ENCODE assay signal across 8 mouse cellular contexts in genomic region chrX:73717667-73718066, GRCm38 (mm10). TPM values are rescaled to one million over a fixed set of nuclear protein-coding genes. Genes with fewer than 3 reads are reported as not detected.
DNase-seq lines count a peak whose midpoint lies in the region; ATAC-seq and TF ChIP-seq lines count a peak whose summit lies in the region.

No protein-coding gene starts in this region.

- H3K27me3 ChIP-seq in forebrain, embryonic 15.5 days: no peaks in the 10 kb centered on the region
- H3K27me3 ChIP-seq in hindbrain, embryonic 11.5 days (ENCODE audit: control insufficient read depth, insufficient read depth, low read length): no peaks in the 10 kb centered on the region
- H3K27me3 ChIP-seq in liver, embryonic 14.5 days (ENCODE audit: control insufficient read depth, insufficient read depth, low read length): no peaks in the 10 kb centered on the region
- H3K27me3 ChIP-seq in neural tube, embryonic 13.5 days: no peaks in the 10 kb centered on the region

- DNase-seq in CD4-positive helper T cell, adult 2 months (ENCODE audit: low read depth, low spot score): peak; percentile 34
- peak; percentile 9 to 32 for DNase-seq in adrenal gland, postnatal 36 days
- DNase-seq in hindbrain, embryonic 11.5 days (ENCODE audit: low spot score): no peak
- DNase-seq in liver, embryonic 14.5 days (ENCODE audit: low read depth in 3 of 3, low spot score in 3 of 3): no peak
- no peak for DNase-seq in right cerebral cortex, adult 18-20 months

- H3K4me2 ChIP-seq in forebrain, embryonic 15.5 days (replicated peaks): peak overlapping the region; percentile 64
- peak overlapping the region; percentile 54; the same call in 1 of the 2 replicates for H3K4me2 ChIP-seq in hindbrain, embryonic 11.5 days (replicated peaks; ENCODE audit: low read depth, low read length)
- H3K4me2 ChIP-seq in liver, embryonic 14.5 days (ENCODE audit: low read depth): peak overlapping the region; percentile 72
- H3K4me2 ChIP-seq in neural tube, embryonic 13.5 days: peak overlapping the region; percentile 68

- 0 out of 2 replicates have a peak overlapping the region, but pooled peaks have one; percentile 52 for H3K9ac ChIP-seq in forebrain, embryonic 15.5 days (replicated peaks)
- H3K9ac ChIP-seq in hindbrain, embryonic 11.5 days (ENCODE audit: low read depth, low read length): no peak overlapping the region; the same call in 1 of the 2 replicates
- peak overlapping the region; percentile 79 for H3K9ac ChIP-seq in liver, embryonic 14.5 days (replicated peaks)
- peak overlapping the region; percentile 67 for H3K9ac ChIP-seq in neural tube, embryonic 13.5 days

- WGBS in forebrain, embryonic 15.5 days: 71% methylated on average over 11 of the region's 11 CpGs
- 75% methylated on average over 11 of the region's 11 CpGs for WGBS in hindbrain, embryonic 11.5 days
- 43% methylated on average over 11 of the region's 11 CpGs for WGBS in liver, embryonic 14.5 days (ENCODE audit: insufficient replicate concordance)
- WGBS in neural tube, embryonic 13.5 days: 81% methylated on average over 11 of the region's 11 CpGs

- H3K27ac ChIP-seq in forebrain, embryonic 15.5 days (replicated peaks): no peak overlapping the region
- no peak overlapping the region for H3K27ac ChIP-seq in hindbrain, embryonic 11.5 days (ENCODE audit: low read depth, low read length)
- H3K27ac ChIP-seq in liver, embryonic 14.5 days: peak overlapping the region; percentile 18
- no peak overlapping the region for H3K27ac ChIP-seq in neural tube, embryonic 13.5 days (replicated peaks)

- ATAC-seq in forebrain, embryonic 15.5 days (replicated peaks): no peak
- ATAC-seq in hindbrain, embryonic 11.5 days (ENCODE audit: low FRiP score): no peak
- no peak for ATAC-seq in liver, embryonic 14.5 days (ENCODE audit: insufficient read depth)
- ATAC-seq in neural tube, embryonic 13.5 days (ENCODE audit: low read depth): no peak
- no peak for ATAC-seq in megakaryocyte-erythroid progenitor cell, adult 5-6 weeks (replicated peaks; ENCODE audit: low FRiP score, low TSS enrichment, poor library complexity, severe bottlenecking)

- H3K4me3 ChIP-seq in forebrain, embryonic 15.5 days: no peak overlapping the region
- H3K4me3 ChIP-seq in hindbrain, embryonic 11.5 days (ENCODE audit: low read depth, low read length): no peak overlapping the region; the same call in 1 of the 2 replicates
- H3K4me3 ChIP-seq in liver, embryonic 14.5 days (ENCODE audit: insufficient read depth in 1 of 2, low read depth in 2 of 2, low read length in 2 of 2): peak overlapping the region; percentile 70 to 71
- no peak overlapping the region for H3K4me3 ChIP-seq in neural tube, embryonic 13.5 days

- no peak for TF ChIP-seq EP300 in liver, embryonic 14.5 days (IDR thresholded peaks at IDR 0.05; ENCODE audit: low read depth)

- H3K9me3 ChIP-seq in forebrain, embryonic 15.5 days: no peaks in the 10 kb centered on the region
- no peaks in the 10 kb centered on the region for H3K9me3 ChIP-seq in hindbrain, embryonic 11.5 days (ENCODE audit: control insufficient read depth, low read length)
- no peaks in the 10 kb centered on the region for H3K9me3 ChIP-seq in liver, embryonic 14.5 days (ENCODE audit: control insufficient read depth, low read length)
- no peaks in the 10 kb centered on the region for H3K9me3 ChIP-seq in neural tube, embryonic 13.5 days

- TF ChIP-seq CTCF in liver, embryonic 14.5 days (IDR thresholded peaks at IDR 0.05; ENCODE audit: low read depth): peak; percentile 13; the same call in 1 of the 2 replicates

- no peaks in the 10 kb centered on the region for H3K36me3 ChIP-seq in forebrain, embryonic 15.5 days
- H3K36me3 ChIP-seq in hindbrain, embryonic 11.5 days (ENCODE audit: control insufficient read depth, insufficient read depth, low read length): no peaks in the 10 kb centered on the region
- H3K36me3 ChIP-seq in liver, embryonic 14.5 days (replicated peaks; ENCODE audit: control insufficient read depth, insufficient read depth, low read depth): no peaks in the 10 kb centered on the region
- 0 out of 2 replicates have a peak, but pooled peaks cover 8% of the 10 kb centered on the region for H3K36me3 ChIP-seq in neural tube, embryonic 13.5 days

- H3K4me1 ChIP-seq in forebrain, embryonic 15.5 days: peaks cover 37% of the 10 kb centered on the region
- H3K4me1 ChIP-seq in hindbrain, embryonic 11.5 days (replicated peaks; ENCODE audit: control insufficient read depth, insufficient read depth, low read length): no peaks in the 10 kb centered on the region
- peaks cover 3 to 21% of the 10 kb centered on the region in 2 experiments; a peak in 2 of 4 replicates for H3K4me1 ChIP-seq in liver, embryonic 14.5 days (replicated peaks; ENCODE audit: control insufficient read depth in 2 of 2, insufficient read depth in 2 of 2, low read length in 1 of 2)
- H3K4me1 ChIP-seq in neural tube, embryonic 13.5 days (replicated peaks): peaks cover 35% of the 10 kb centered on the region

RNA-seq across cellular contexts. Expression of gene Abcd1, which starts 1.3 kb away (rescaled TPM):
- total RNA-seq in adrenal gland, postnatal 36 days (2021): 10 to 100 TPM; 21.6 to 31.5 TPM
- 11.1 and 12.0 TPM in 2 replicates for polyA plus RNA-seq in forebrain, embryonic 15.5 days (2015; fragmentation: Nextera tagmentation; extraction: Ambion mirVana)
- 7.6 and 8.7 TPM in 2 replicates for polyA plus RNA-seq in hindbrain, embryonic 11.5 days (2014; fragmentation: Nextera tagmentation; extraction: Ambion mirVana)
- 5.9 and 6.1 TPM in 2 replicates for polyA plus RNA-seq in liver, embryonic 14.5 days (2012; rRNA removed)
- 6.5 and 6.6 TPM in 2 replicates for polyA plus RNA-seq in liver, embryonic 14.5 days (2014; fragmentation: Nextera tagmentation; extraction: Ambion mirVana)
- 10.3 and 11.1 TPM in 2 replicates for polyA plus RNA-seq in neural tube, embryonic 13.5 days (2015; fragmentation: Nextera tagmentation; extraction: Ambion mirVana)
- 8.9 and 12.1 TPM in 2 replicates for total RNA-seq in megakaryocyte-erythroid progenitor cell, adult 5-6 weeks (2014; fragmentation: Nextera tagmentation)
- 3.5 and 6.4 TPM in 2 replicates for total RNA-seq in megakaryocyte-erythroid progenitor cell, adult 5-6 weeks (2017)

RNA-seq across cellular contexts. Expression of gene Bcap31, which starts 1.7 kb away (rescaled TPM):
- 100 to 1,000 TPM; 278 to 286 TPM for total RNA-seq in adrenal gland, postnatal 36 days (2021)
- polyA plus RNA-seq in forebrain, embryonic 15.5 days (2015; fragmentation: Nextera tagmentation; extraction: Ambion mirVana): 98.3 and 101 TPM in 2 replicates
- 146 and 155 TPM in 2 replicates for polyA plus RNA-seq in hindbrain, embryonic 11.5 days (2014; fragmentation: Nextera tagmentation; extraction: Ambion mirVana)
- polyA plus RNA-seq in liver, embryonic 14.5 days (2012; rRNA removed): 31.6 and 41.7 TPM in 2 replicates
- 136 and 137 TPM in 2 replicates for polyA plus RNA-seq in liver, embryonic 14.5 days (2014; fragmentation: Nextera tagmentation; extraction: Ambion mirVana)
- 147 and 150 TPM in 2 replicates for polyA plus RNA-seq in neural tube, embryonic 13.5 days (2015; fragmentation: Nextera tagmentation; extraction: Ambion mirVana)
- total RNA-seq in megakaryocyte-erythroid progenitor cell, adult 5-6 weeks (2014; fragmentation: Nextera tagmentation): 117 and 129 TPM in 2 replicates
- total RNA-seq in megakaryocyte-erythroid progenitor cell, adult 5-6 weeks (2017): 177 and 215 TPM in 2 replicates

RNA-seq across cellular contexts. Expression of gene Plxnb3, which starts 39.2 kb away (rescaled TPM):
- total RNA-seq in adrenal gland, postnatal 36 days (2021): under 1 TPM; 0.30 to 0.66 TPM
- 0.14 and 0.15 TPM in 2 replicates for polyA plus RNA-seq in forebrain, embryonic 15.5 days (2015; fragmentation: Nextera tagmentation; extraction: Ambion mirVana)
- 0.28 TPM in 1 of 2 replicates, not detected in the other for polyA plus RNA-seq in hindbrain, embryonic 11.5 days (2014; fragmentation: Nextera tagmentation; extraction: Ambion mirVana)
- polyA plus RNA-seq in liver, embryonic 14.5 days (2012; rRNA removed): 0.26 and 0.31 TPM in 2 replicates
- polyA plus RNA-seq in liver, embryonic 14.5 days (2014; fragmentation: Nextera tagmentation; extraction: Ambion mirVana): 0.08 and 0.14 TPM in 2 replicates
- polyA plus RNA-seq in neural tube, embryonic 13.5 days (2015; fragmentation: Nextera tagmentation; extraction: Ambion mirVana): 0.50 and 0.73 TPM in 2 replicates
- not detected in 2 replicates for total RNA-seq in megakaryocyte-erythroid progenitor cell, adult 5-6 weeks (2014; fragmentation: Nextera tagmentation)
- total RNA-seq in megakaryocyte-erythroid progenitor cell, adult 5-6 weeks (2017): 0.19 TPM in 1 of 2 replicates, not detected in the other

RNA-seq across cellular contexts. Expression of gene Slc6a8, which starts 44.7 kb away (rescaled TPM):
- total RNA-seq in adrenal gland, postnatal 36 days (2021): 100 to 1,000 TPM in 1 of 2 experiments, 10 to 100 TPM in 1; 62.6 to 126 TPM
- polyA plus RNA-seq in forebrain, embryonic 15.5 days (2015; fragmentation: Nextera tagmentation; extraction: Ambion mirVana): 6.5 and 7.0 TPM in 2 replicates
- 6.0 and 7.8 TPM in 2 replicates for polyA plus RNA-seq in hindbrain, embryonic 11.5 days (2014; fragmentation: Nextera tagmentation; extraction: Ambion mirVana)
- polyA plus RNA-seq in liver, embryonic 14.5 days (2012; rRNA removed): 1.7 and 2.0 TPM in 2 replicates
- 0.29 and 0.34 TPM in 2 replicates for polyA plus RNA-seq in liver, embryonic 14.5 days (2014; fragmentation: Nextera tagmentation; extraction: Ambion mirVana)
- polyA plus RNA-seq in neural tube, embryonic 13.5 days (2015; fragmentation: Nextera tagmentation; extraction: Ambion mirVana): 7.7 and 7.8 TPM in 2 replicates
- total RNA-seq in megakaryocyte-erythroid progenitor cell, adult 5-6 weeks (2014; fragmentation: Nextera tagmentation): 2.0 TPM in 1 of 2 replicates, not detected in the other
- 0.34 TPM in 1 of 2 replicates, not detected in the other for total RNA-seq in megakaryocyte-erythroid progenitor cell, adult 5-6 weeks (2017)

RNA-seq across cellular contexts. Expression of gene Srpk3, which starts 56.5 kb away (rescaled TPM):
- total RNA-seq in adrenal gland, postnatal 36 days (2021): under 1 TPM in 1 of 2 experiments, not detected in 1; 0.33 TPM
- polyA plus RNA-seq in forebrain, embryonic 15.5 days (2015; fragmentation: Nextera tagmentation; extraction: Ambion mirVana): 1.5 and 1.8 TPM in 2 replicates
- polyA plus RNA-seq in hindbrain, embryonic 11.5 days (2014; fragmentation: Nextera tagmentation; extraction: Ambion mirVana): 1.3 and 1.6 TPM in 2 replicates
- polyA plus RNA-seq in liver, embryonic 14.5 days (2012; rRNA removed): 0.04 and 0.12 TPM in 2 replicates
- polyA plus RNA-seq in liver, embryonic 14.5 days (2014; fragmentation: Nextera tagmentation; extraction: Ambion mirVana): 0.05 and 0.11 TPM in 2 replicates
- 2.6 and 5.1 TPM in 2 replicates for polyA plus RNA-seq in neural tube, embryonic 13.5 days (2015; fragmentation: Nextera tagmentation; extraction: Ambion mirVana)
- total RNA-seq in megakaryocyte-erythroid progenitor cell, adult 5-6 weeks (2014; fragmentation: Nextera tagmentation): not detected in 2 replicates
- total RNA-seq in megakaryocyte-erythroid progenitor cell, adult 5-6 weeks (2017): not detected in 2 replicates

Comparison
In these comparisons a context has a peak if more than half of its experiments do, and no peak if none do; other contexts are left out.
1. DNase-seq: peak in CD4-positive helper T cell, adult 2 months (single experiment) and adrenal gland, postnatal 36 days (2 of 2); none in hindbrain, embryonic 11.5 days (single experiment), liver, embryonic 14.5 days (0 of 3) and right cerebral cortex, adult 18-20 months (single experiment).
2. H3K4me3 ChIP-seq: peak in liver, embryonic 14.5 days (2 of 2); none in forebrain, embryonic 15.5 days (single experiment), hindbrain, embryonic 11.5 days (single experiment) and neural tube, embryonic 13.5 days (single experiment).
3. Peak in every context shown above with its lines, with median percentiles within 50 percentile points of each other: H3K4me2 ChIP-seq.